Mouse (Mus musculus) B cell, adult (primary cell): ENCODE measurements around the gene Hist2h2be. TPM values are rescaled to one million over a fixed set of nuclear protein-coding genes. Genes with fewer than 3 reads are reported as not detected.

Experiments used
- total RNA-seq: library from RNA; stranded (reverse); gene quantifications from 4 replicates; pipeline ENCODE4 v1.2.4, GENCODE M21; 2023; ENCODE audit not compliant: inconsistent age

Gene Hist2h2be
- total RNA-seq = 4.9 to 5.8 TPM (median 5.0 TPM) in 4 replicates

GRCm38 (mm10) chr3:96220765-96221639 is at the start of gene Hist2h2be, which contains the start of gene Hist2h2ac:
Gene Hist2h2be, plus strand, starts transcription at chr3:96221119.
Gene Hist2h2ac, minus strand, starts transcription at chr3:96220880.

GRCm38 (mm10) chr3:96172197-96173178 is 48.4 kb upstream of the Hist2h2be start, which contains the start of gene Sf3b4:
Gene Sf3b4, plus strand, starts transcription at chr3:96172332.

GRCm38 (mm10) chr3:96180727-96181477 is 40.0 kb upstream of the Hist2h2be start, which contains the start of gene Sv2a:
Gene Sv2a, plus strand, starts transcription at chr3:96181151.

GRCm38 (mm10) chr3:96219661-96220130 is 1.2 kb upstream of the Hist2h2be start, which contains the start of the genes Bola1 and Hist2h2ab:
Gene Bola1, minus strand, starts transcription at chr3:96219709.
Gene Hist2h2ab, plus strand, starts transcription at chr3:96219865.

GRCm38 (mm10) chr3:96238954-96239793 is 18.3 kb downstream of the Hist2h2be start, which contains the start of gene Hist2h3c2:
Gene Hist2h3c2, minus strand, starts transcription at chr3:96239127.

GRCm38 (mm10) chr3:96239949-96240798 is 19.3 kb downstream of the Hist2h2be start, which contains the start of gene Hist2h2aa2:
Gene Hist2h2aa2, minus strand, starts transcription at chr3:96240276.

GRCm38 (mm10) chr3:96245003-96245886 is 24.3 kb downstream of the Hist2h2be start, which contains the start of gene Hist2h2aa1:
Gene Hist2h2aa1, plus strand, starts transcription at chr3:96245497.

GRCm38 (mm10) chr3:96246427-96246856 is 25.5 kb downstream of the Hist2h2be start, which contains the start of gene Hist2h3c1:
Gene Hist2h3c1, plus strand, starts transcription at chr3:96246685.

GRCm38 (mm10) chr3:96262979-96263550 is 42.1 kb downstream of the Hist2h2be start, which contains the start of gene Hist2h4:
Gene Hist2h4, minus strand, starts transcription at chr3:96263311.

GRCm38 (mm10) chr3:96268051-96268775 is 47.3 kb downstream of the Hist2h2be start, which contains the start of gene Hist2h3b:
Gene Hist2h3b, plus strand, starts transcription at chr3:96268654.

GRCm38 (mm10) chr3:96269511-96270474 is 48.9 kb downstream of the Hist2h2be start, which contains the start of gene Hist2h2bb:
Gene Hist2h2bb, plus strand, starts transcription at chr3:96269752.

